Mouse (Mus musculus) G1E (cell line): ENCODE results near the gene Slc2a4.

ENCODE experiments used
- CTCF ChIP-seq: IDR thresholded peaks from 2 replicates; pipeline ENCODE4 v1.5.1; 2012; ENCODE audit warnings: low read depth, low read length, inconsistent platforms, mixed read lengths
- GATA1 ChIP-seq: IDR thresholded peaks from 2 replicates; pipeline ENCODE4 v1.6.1; 2012; ENCODE audit warnings: borderline replicate concordance, low read length, inconsistent platforms, mixed read lengths
- GATA2 ChIP-seq: IDR thresholded peaks from 2 replicates; pipeline ENCODE4 v1.6.1; 2012; ENCODE audit warnings: low read depth, low read length, inconsistent platforms, borderline replicate concordance
- POLR2AphosphoS5 ChIP-seq: IDR thresholded peaks from 2 replicates; pipeline ENCODE4 v1.6.1; 2012; ENCODE audit warnings: low read depth, low read length, inconsistent platforms; ENCODE audit not compliant: insufficient replicate concordance
- TAL1 ChIP-seq: conservative IDR thresholded peaks from 2 replicates; pipeline ENCODE4 v1.6.1; 2012; ENCODE audit warnings: low read depth, low read length, inconsistent platforms, mixed read lengths

GRCm38 (mm10) chr11:69900471-69901405, 47.2 kb downstream of the Slc2a4 start, which contains the start of the genes 2810408A11Rik and Neurl4:
- TF ChIP-seq POLR2AphosphoS5 (no peak; the same call in 1 of the 2 replicates), CTCF (no peak), GATA2 (no peak), GATA1 (no peak), TAL1 (no peak)
